Mouse (Mus musculus) stomach, postnatal 0 days (tissue): ENCODE measurements around the gene Prkaa2. TPM values are rescaled to one million over a fixed set of nuclear protein-coding genes. Genes with fewer than 3 reads are reported as not detected.

ENCODE experiments used
- ATAC-seq: fragments of 200-750 bp; cut with Nextera tagmentation; 2 replicates; pipeline ENCODE4 v1.8.0; 2017; ENCODE audit not compliant: low FRiP score, low TSS enrichment
- DNase-seq: peaks from one replicate; pipeline ENCODE4 v3.0.0-alpha.2; 2016; ENCODE audit warnings: low spot score
- H3K27ac ChIP-seq: fragments of 300-500 bp; sonication (generic); replicated peaks from 2 replicates; pipeline ENCODE4 v1.5.1; 2014; ENCODE audit warnings: mild to moderate bottlenecking, control low read depth
- H3K27me3 ChIP-seq: fragments of 300-500 bp; sonication (generic); 2 replicates; pipeline ENCODE4 v1.6.1; 2014; ENCODE audit warnings: low read length; ENCODE audit not compliant: control insufficient read depth, insufficient read depth
- H3K36me3 ChIP-seq: fragments of 300-500 bp; sonication (generic); 2 replicates; pipeline ENCODE4 v1.6.1; 2014; ENCODE audit warnings: low read length, mixed read lengths; ENCODE audit not compliant: control insufficient read depth, insufficient read depth
- H3K4me1 ChIP-seq: fragments of 300-500 bp; sonication (generic); replicated peaks from 2 replicates; pipeline ENCODE4 v1.6.1; 2014; ENCODE audit warnings: antibody characterized with exemption; ENCODE audit not compliant: control insufficient read depth, insufficient read depth
- H3K4me2 ChIP-seq: fragments of 300-500 bp; sonication (generic); replicated peaks from 2 replicates; pipeline ENCODE4 v1.6.1; 2014; ENCODE audit warnings: low read depth, mild to moderate bottlenecking, control low read depth, moderate library complexity
- H3K4me3 ChIP-seq: fragments of 300-500 bp; sonication (generic); 2 replicates; pipeline ENCODE4 v1.5.1; 2014; ENCODE audit warnings: low read depth, low read length, control low read depth
- H3K9ac ChIP-seq: fragments of 300-500 bp; sonication (generic); 2 replicates; pipeline ENCODE4 v1.6.1; 2014; ENCODE audit warnings: mild to moderate bottlenecking, low read length, control low read depth, mixed read lengths
- H3K9me3 ChIP-seq: fragments of 300-500 bp; sonication (generic); 2 replicates; pipeline ENCODE4 v1.6.1; 2016; ENCODE audit warnings: low read length; ENCODE audit not compliant: control insufficient read depth
- CTCF ChIP-seq: IDR thresholded peaks from 2 replicates; pipeline ENCODE4 v1.5.1; 2016; ENCODE audit warnings: antibody characterized with exemption, low read depth, mild to moderate bottlenecking, moderate library complexity
- EP300 ChIP-seq: optimal IDR thresholded peaks from 2 replicates; pipeline ENCODE3; 2016; ENCODE audit warnings: antibody characterized with exemption
- WGBS: fragments of 180-500 bp; shearing (Covaris S2); extraction: QIAGEN DNeasy Blood & Tissue Kit; methylation state at CpG from one replicate; pipeline ENCODE4 v1.1.7; 2014; 5-methylcytosine and 5-hydroxymethylcytosine counted together
- polyA plus RNA-seq: library from polyadenylated mRNA; unstranded; fragments of >200 nt; fragmentation: Nextera tagmentation; extraction: Ambion mirVana; gene quantifications from 2 replicates; pipeline ENCODE4 v1.2.1, GENCODE M21; 2015

Gene Prkaa2
- polyA plus RNA-seq, 1 experiment from 2014 or later: 4.5 TPM

DNA sequence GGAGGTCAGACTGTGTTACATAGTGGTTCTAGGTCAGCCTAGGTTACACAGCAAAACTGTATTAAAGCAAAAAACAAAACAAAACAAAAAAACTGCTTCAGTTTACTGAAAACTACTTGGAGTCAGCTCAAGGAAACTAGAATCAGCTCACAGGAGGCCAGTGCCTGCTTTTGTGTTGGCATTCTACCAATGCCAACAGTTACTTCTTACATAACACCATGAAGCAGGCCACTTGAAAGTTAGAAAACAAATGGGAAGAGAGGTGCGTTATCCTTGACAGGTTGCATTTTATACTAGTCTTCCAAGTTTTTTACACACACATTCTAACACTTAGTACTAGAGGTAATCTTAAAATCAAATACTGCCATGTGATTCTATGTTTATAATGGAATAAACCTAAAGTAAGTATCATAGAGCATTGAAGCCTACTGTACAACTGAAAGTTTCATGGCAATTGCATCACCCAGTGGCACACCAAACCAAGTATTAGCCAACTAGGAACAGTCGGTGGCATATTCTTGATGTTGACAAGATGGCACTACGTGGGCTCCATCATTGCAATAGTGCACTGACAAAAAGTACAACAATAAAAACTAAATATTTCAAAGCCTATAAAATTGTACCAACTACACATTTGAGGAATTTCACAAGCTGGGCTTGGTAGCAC lies 37.8 kb downstream of the Prkaa2 start:
- H3K4me1 ChIP-seq: no peaks in the 10 kb centered on the region
- H3K9me3 ChIP-seq: no peaks in the 10 kb centered on the region
- no peak overlapping the region for H3K4me3 ChIP-seq
- H3K4me2 ChIP-seq: no peak overlapping the region
- no peak for DNase-seq
- no peaks in the 10 kb centered on the region for H3K27me3 ChIP-seq
- no peak overlapping the region for H3K27ac ChIP-seq
- no peak overlapping the region for H3K9ac ChIP-seq
- TF ChIP-seq CTCF (no peak), EP300 (no peak)
- no peak for ATAC-seq
- H3K36me3 ChIP-seq: no peaks in the 10 kb centered on the region
- WGBS: 85% methylated on average over 3 of the region's 3 CpGs

DNA sequence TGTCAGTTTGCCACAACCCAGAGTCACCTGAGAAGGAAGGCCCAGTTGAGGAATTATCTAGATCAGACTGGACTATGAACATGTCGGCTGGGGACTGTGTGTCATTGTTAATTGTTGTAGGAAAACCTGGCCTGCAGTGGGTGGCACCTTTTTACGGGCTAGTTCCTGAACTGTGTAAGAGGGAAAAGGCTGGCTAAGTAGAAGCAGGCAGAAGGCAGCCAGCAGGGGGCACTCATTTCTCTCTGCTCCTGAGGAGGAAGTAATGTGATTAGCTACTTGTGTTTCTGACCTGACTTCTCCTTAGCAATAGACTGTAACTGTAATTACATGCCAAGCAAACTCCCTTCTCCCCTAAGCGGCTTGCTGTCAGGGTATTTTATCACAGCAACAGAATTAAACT lies 38.7 kb downstream of the Prkaa2 start:
- no peak overlapping the region for H3K27ac ChIP-seq
- 26% methylated on average over 3 of the region's 3 CpGs for WGBS
- H3K36me3 ChIP-seq: no peaks in the 10 kb centered on the region
- H3K4me2 ChIP-seq: no peak overlapping the region
- H3K27me3 ChIP-seq: no peaks in the 10 kb centered on the region
- H3K9me3 ChIP-seq: no peaks in the 10 kb centered on the region
- no peaks in the 10 kb centered on the region for H3K4me1 ChIP-seq
- no peak overlapping the region for H3K9ac ChIP-seq
- DNase-seq (peak; percentile 92), ATAC-seq (peak; percentile 99)
- TF ChIP-seq CTCF: peak; percentile 81
- TF ChIP-seq EP300: no peak
- no peak overlapping the region for H3K4me3 ChIP-seq

- no peak for ATAC-seq
Observed at GRCm38 (mm10) chr4:105051291-105051690, 58.4 kb downstream of the Prkaa2 start.

DNA sequence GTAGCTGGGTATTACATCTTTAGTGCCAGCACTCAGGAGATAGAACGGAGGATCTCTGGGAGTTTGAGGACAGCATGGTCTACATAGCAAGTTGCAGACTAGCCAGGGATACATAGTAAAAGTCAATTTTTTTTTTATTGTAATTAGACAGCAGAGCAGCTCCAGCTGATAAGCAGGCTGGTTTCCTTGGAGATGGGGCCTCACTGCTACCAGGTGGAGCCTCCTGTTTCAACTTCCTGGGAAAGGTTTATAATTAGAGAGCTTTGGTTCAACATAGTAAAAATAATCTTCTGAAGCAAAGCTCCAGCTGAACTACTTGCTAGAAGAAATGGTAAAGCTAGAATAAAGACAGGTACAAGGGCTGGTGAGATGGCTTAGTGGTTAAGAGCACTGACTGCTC lies 59.6 kb downstream of the Prkaa2 start:
- ATAC-seq (no peak), DNase-seq (no peak)
- Histone ChIP-seq H3K9ac (no peak overlapping the region), H3K4me2 (no peak overlapping the region), H3K9me3 (no peaks in the 10 kb centered on the region), H3K36me3 (no peaks in the 10 kb centered on the region), H3K4me3 (no peak overlapping the region), H3K27me3 (no peaks in the 10 kb centered on the region), H3K27ac (no peak overlapping the region), H3K4me1 (no peaks in the 10 kb centered on the region)
- TF ChIP-seq CTCF (no peak), EP300 (no peak)
- 77% methylated on average over 1 of the region's 1 CpGs for WGBS

More at GRCm38 (mm10) chr4:105051291-105051690, 58.4 kb downstream of the Prkaa2 start:
- no peaks in the 10 kb centered on the region for H3K4me1 ChIP-seq
- no peak overlapping the region for H3K4me2 ChIP-seq
- DNase-seq: no peak
- no peak overlapping the region for H3K4me3 ChIP-seq
- no peaks in the 10 kb centered on the region for H3K36me3 ChIP-seq
- no peaks in the 10 kb centered on the region for H3K27me3 ChIP-seq
- no peak overlapping the region for H3K27ac ChIP-seq
- WGBS: 86% methylated on average over 5 of the region's 5 CpGs
- no peak overlapping the region for H3K9ac ChIP-seq
- no peaks in the 10 kb centered on the region for H3K9me3 ChIP-seq
- no peak for TF ChIP-seq EP300
- no peak for TF ChIP-seq CTCF

DNA sequence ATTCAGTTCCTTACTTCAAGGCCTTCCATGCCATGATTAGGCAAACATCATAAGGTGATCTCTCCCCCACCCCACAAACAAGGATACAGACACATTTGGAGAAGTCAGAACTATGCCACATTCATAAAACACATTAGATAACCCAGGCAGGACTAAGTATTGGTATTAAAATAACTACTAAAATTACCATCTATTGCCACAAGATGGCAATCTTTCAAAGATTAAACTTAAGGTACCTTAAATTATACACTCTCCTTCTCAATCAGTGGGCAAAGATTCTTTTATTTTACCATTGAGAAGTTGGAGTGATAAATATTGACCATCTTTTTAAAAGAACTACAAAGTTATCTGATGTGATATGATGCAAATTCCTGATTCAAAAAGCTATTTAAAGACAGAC lies 75.4 kb downstream of the Prkaa2 start:
- Histone ChIP-seq H3K9ac (no peak overlapping the region), H3K36me3 (no peaks in the 10 kb centered on the region), H3K9me3 (no peaks in the 10 kb centered on the region), H3K4me3 (no peak overlapping the region), H3K27me3 (no peaks in the 10 kb centered on the region), H3K4me1 (no peaks in the 10 kb centered on the region), H3K4me2 (no peak overlapping the region), H3K27ac (no peak overlapping the region)
- no peak for DNase-seq
- TF ChIP-seq CTCF (peak; percentile 64), EP300 (no peak)
- ATAC-seq: no peak

DNA sequence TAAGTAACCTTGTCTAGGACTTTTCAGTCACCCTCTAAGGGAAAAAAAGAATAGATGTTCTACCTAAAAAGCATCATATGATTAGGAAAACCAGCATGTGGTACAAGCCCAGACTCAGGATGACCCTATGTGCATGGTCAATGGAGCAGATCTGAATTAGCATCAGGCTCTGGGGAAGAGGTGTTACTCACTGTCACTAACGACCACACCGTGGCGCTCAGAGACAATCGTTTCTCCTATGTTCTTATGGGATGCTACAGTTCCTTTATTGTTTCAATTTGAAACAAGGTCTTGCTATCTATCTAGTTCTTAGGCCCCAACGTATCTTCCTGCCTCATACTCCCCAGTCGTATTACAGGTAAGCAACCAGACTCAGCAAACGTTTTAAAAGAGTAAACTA lies 76.5 kb downstream of the Prkaa2 start:
- Histone ChIP-seq H3K4me1 (no peaks in the 10 kb centered on the region), H3K4me3 (no peak overlapping the region), H3K9me3 (no peaks in the 10 kb centered on the region), H3K27ac (no peak overlapping the region), H3K36me3 (no peaks in the 10 kb centered on the region), H3K9ac (no peak overlapping the region), H3K4me2 (no peak overlapping the region), H3K27me3 (no peaks in the 10 kb centered on the region)
- ATAC-seq: no peak
- WGBS: 58% methylated on average over 7 of the region's 7 CpGs
- DNase-seq: no peak
- TF ChIP-seq CTCF (peak; percentile 48), EP300 (no peak)
